Comparison of ENCODE assay signal across 8 mouse cellular contexts in genomic region chr3:145119425-145119824, GRCm38 (mm10). TPM values are rescaled to one million over a fixed set of nuclear protein-coding genes. Genes with fewer than 3 reads are reported as not detected.
A peak's percentile ranks its signal among the peaks of the same experiment; 100 is the strongest.
DNase-seq lines count a peak whose midpoint lies in the region; ATAC-seq lines count a peak whose summit lies in the region.

No protein-coding gene starts in this region.

- H3K9ac ChIP-seq in limb, embryonic 12.5 days (replicated peaks), result peak overlapping the region; percentile 83; the same call in 1 of the 2 replicates
- H3K9ac ChIP-seq in stomach, embryonic 15.5 days, result no peak overlapping the region

- no peaks in the 10 kb centered on the region for H3K9me3 ChIP-seq in megakaryocyte, embryonic 14.5 days
- no peaks in the 10 kb centered on the region for H3K9me3 ChIP-seq in limb, embryonic 12.5 days
- no peaks in the 10 kb centered on the region for H3K9me3 ChIP-seq in stomach, embryonic 15.5 days

- peak overlapping the region; percentile 73 for H3K4me2 ChIP-seq in limb, embryonic 12.5 days
- H3K4me2 ChIP-seq in stomach, embryonic 15.5 days, result peak overlapping the region; percentile 62

- 81% methylated on average over 7 of the region's 7 CpGs for WGBS in limb, embryonic 12.5 days
- 66% methylated on average over 7 of the region's 7 CpGs for WGBS in stomach, embryonic 15.5 days

- no peak overlapping the region for H3K27ac ChIP-seq in limb, embryonic 12.5 days
- H3K27ac ChIP-seq in stomach, embryonic 15.5 days, result no peak overlapping the region

- peaks cover 45% of the 10 kb centered on the region for H3K4me1 ChIP-seq in megakaryocyte, embryonic 14.5 days
- H3K4me1 ChIP-seq in limb, embryonic 12.5 days (replicated peaks), result peaks cover 8% of the 10 kb centered on the region; the same call in 1 of the 2 replicates
- peaks cover 5% of the 10 kb centered on the region; the same call in 1 of the 2 replicates for H3K4me1 ChIP-seq in stomach, embryonic 15.5 days

- H3K27me3 ChIP-seq in megakaryocyte, embryonic 14.5 days (replicated peaks), result no peaks in the 10 kb centered on the region
- no peaks in the 10 kb centered on the region for H3K27me3 ChIP-seq in limb, embryonic 12.5 days
- no peaks in the 10 kb centered on the region for H3K27me3 ChIP-seq in stomach, embryonic 15.5 days (replicated peaks)

- ATAC-seq in CD4-positive, CD25-positive, alpha-beta regulatory T cell, adult 4 months, result no peak
- no peak for ATAC-seq in megakaryocyte, adult 5-6 weeks (ENCODE audit: poor library complexity, severe bottlenecking)
- no peak for ATAC-seq in limb, embryonic 12.5 days (ENCODE audit: insufficient number of reproducible peaks, insufficient read depth, low FRiP score, low TSS enrichment, low read depth)
- no peak for ATAC-seq in stomach, embryonic 15.5 days (ENCODE audit: insufficient read depth, low FRiP score, low read depth)

- peak overlapping the region; percentile 99 for H3K4me3 ChIP-seq in megakaryocyte, embryonic 14.5 days (replicated peaks)
- peak overlapping the region; percentile 70 for H3K4me3 ChIP-seq in limb, embryonic 12.5 days (replicated peaks)
- H3K4me3 ChIP-seq in stomach, embryonic 15.5 days (replicated peaks), result peak overlapping the region; percentile 91

- no peaks in the 10 kb centered on the region for H3K36me3 ChIP-seq in megakaryocyte, embryonic 14.5 days (replicated peaks; ENCODE audit: low read length)
- H3K36me3 ChIP-seq in limb, embryonic 12.5 days, result no peaks in the 10 kb centered on the region
- no peaks in the 10 kb centered on the region for H3K36me3 ChIP-seq in stomach, embryonic 15.5 days

- DNase-seq in CD4-positive, CD25-positive, alpha-beta regulatory T cell, adult 2 months (ENCODE audit: low read depth, low spot score), result peak; percentile 6
- DNase-seq in ovary, postnatal 10 days (ENCODE audit: low spot score), result no peak
- no peak for DNase-seq in Muller cell, postnatal 12 days (ENCODE audit: inconsistent ontology term)

RNA-seq across cellular contexts. Expression of gene Odf2l, which starts 1.0 kb away (rescaled TPM):
- polyA plus RNA-seq in CD4-positive, CD25-positive, alpha-beta regulatory T cell, adult 4 months (2017; shearing (Covaris generic)), result 1 to 10 TPM; 6.3 to 7.1 TPM
- polyA plus RNA-seq in megakaryocyte, embryonic 14.5 days (2012; ENCODE audit: insufficient read depth, low replicate concordance), result 0.63 TPM in 1 of 2 replicates, not detected in the other
- total RNA-seq in megakaryocyte, adult 5-6 weeks (2015), result 10.8 and 19.6 TPM in 2 replicates
- total RNA-seq in megakaryocyte, adult 5-6 weeks (2017), result 15.0 and 17.3 TPM in 2 replicates
- 23.7 and 24.0 TPM in 2 replicates for polyA plus RNA-seq in limb, embryonic 12.5 days (2016; fragmentation: Nextera tagmentation; extraction: Ambion mirVana)
- 16.2 and 17.4 TPM in 2 replicates for polyA plus RNA-seq in stomach, embryonic 15.5 days (2015; fragmentation: Nextera tagmentation; extraction: Ambion mirVana)

RNA-seq across cellular contexts. Expression of gene Clca2, which starts 20.2 kb away (rescaled TPM):
- not detected for polyA plus RNA-seq in CD4-positive, CD25-positive, alpha-beta regulatory T cell, adult 4 months (2017; shearing (Covaris generic))
- not detected in 2 replicates for polyA plus RNA-seq in megakaryocyte, embryonic 14.5 days (2012; ENCODE audit: insufficient read depth, low replicate concordance)
- not detected in 2 replicates for total RNA-seq in megakaryocyte, adult 5-6 weeks (2015)
- not detected in 2 replicates for total RNA-seq in megakaryocyte, adult 5-6 weeks (2017)
- polyA plus RNA-seq in limb, embryonic 12.5 days (2016; fragmentation: Nextera tagmentation; extraction: Ambion mirVana), result 0.32 and 0.53 TPM in 2 replicates
- 0.77 and 1.1 TPM in 2 replicates for polyA plus RNA-seq in stomach, embryonic 15.5 days (2015; fragmentation: Nextera tagmentation; extraction: Ambion mirVana)
